Mouse (Mus musculus) embryonic fibroblast, embryonic 13.5 days (primary cell): ENCODE measurements around the gene Olfr543.

Experiments
- CTCF ChIP-seq: IDR thresholded peaks from 2 replicates; pipeline ENCODE4 v1.5.1; 2011; ENCODE audit warnings: mild to moderate bottlenecking, control low read depth, low read length, moderate library complexity, borderline replicate concordance; ENCODE audit not compliant: insufficient read depth
- POLR2A ChIP-seq: IDR thresholded peaks from 2 replicates; pipeline ENCODE4 v1.6.1; 2011; ENCODE audit warnings: low read depth, mild to moderate bottlenecking, control low read depth, low read length, moderate library complexity

DNA sequence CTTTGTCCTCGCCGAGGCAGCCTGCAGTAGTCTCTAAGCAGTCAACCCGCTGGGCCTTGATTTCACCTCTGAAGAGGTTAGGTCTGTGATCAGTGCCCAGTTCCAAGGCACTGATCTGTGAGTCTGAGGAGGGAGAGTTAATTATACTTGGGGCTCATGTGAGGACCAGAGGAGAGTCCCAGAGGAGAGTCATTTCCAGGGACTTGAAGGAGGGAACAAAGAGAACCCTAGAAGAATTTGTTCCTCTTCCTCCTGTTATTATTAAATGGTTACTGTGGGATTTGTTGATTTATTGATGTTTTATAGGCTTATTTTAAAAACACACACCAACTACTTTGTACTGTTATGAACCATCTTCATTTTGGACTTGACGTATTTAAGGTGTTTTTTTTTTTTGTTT, at the start of gene Olfr543:
- no peak for TF ChIP-seq CTCF
- TF ChIP-seq POLR2A: no peak
